Mouse (Mus musculus): ENCODE data around the gene Pgc.

DNA sequence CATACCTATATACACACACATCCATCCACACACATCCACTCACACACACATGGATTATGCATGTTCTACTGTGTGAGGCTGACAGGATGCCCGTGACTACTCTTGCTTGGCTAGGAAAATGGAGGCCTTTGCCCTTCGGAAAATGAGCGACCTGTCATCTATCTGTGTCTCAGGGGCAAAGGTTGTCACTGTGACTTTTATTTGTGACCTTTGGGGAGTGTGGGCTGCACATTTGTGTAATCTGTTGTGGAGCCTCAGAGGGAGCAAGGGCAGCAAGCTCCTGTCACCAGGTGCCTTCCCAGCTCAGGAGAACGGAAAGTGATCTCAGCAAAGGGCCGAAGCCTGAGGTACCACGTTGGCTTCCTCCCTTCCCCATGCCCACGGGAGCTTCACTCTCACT is 35.4 kb downstream of the Pgc start:
- TF ChIP-seq POLR2A (IDR thresholded peaks at IDR 0.05; ENCODE audit: borderline replicate concordance, extremely low read depth, insufficient read depth, insufficient read length, poor library complexity, severe bottlenecking) (no peak), CTCF (IDR thresholded peaks at IDR 0.05; ENCODE audit: borderline replicate concordance, extremely low read depth, insufficient read depth, insufficient read length) (no peak)

All from brain, embryonic 14.5 days (tissue).